ENCODE assay signal across 8 mouse cellular contexts in the genomic region with DNA sequence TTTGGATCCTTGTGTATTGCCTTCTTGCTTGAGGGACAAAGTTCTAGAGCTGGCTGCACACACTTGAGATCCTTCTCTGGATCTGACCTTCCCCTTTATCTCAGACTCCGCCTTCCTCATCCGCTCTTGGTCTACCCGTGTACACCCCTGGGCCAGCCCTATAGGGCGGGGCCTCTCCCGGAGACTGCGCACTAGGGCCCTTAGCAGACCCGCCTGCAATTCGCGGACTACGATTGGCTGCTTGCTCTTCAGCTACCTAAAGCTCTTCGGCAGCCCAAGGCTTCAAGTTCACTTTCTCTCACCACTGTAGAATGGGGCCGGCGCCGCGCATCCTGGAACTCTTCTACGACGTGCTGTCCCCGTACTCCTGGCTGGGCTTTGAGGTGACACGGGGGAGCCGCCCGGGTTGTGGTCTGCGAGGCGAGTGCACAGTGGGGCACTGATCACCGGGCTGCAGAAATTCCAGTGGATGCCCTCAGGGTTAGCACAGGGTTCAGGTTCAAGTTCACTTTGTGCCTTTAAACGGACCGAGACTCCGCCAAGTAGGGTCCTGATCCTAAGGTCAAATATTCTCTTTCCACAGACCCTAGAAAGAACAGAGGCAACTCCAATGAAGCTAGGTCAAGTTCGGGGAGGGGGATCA. TPM values are rescaled to one million over a fixed set of nuclear protein-coding genes. Genes with fewer than 3 reads are reported as not detected.
DNase-seq lines count a peak whose midpoint lies in the region; ATAC-seq lines count a peak whose summit lies in the region.

TSS of gene Gstk1 (plus strand) at position 225 of the 643 bp plus-strand sequence.

- DNase-seq in adrenal gland, adult (ENCODE audit: inconsistent age in 2 of 2, low spot score in 1 of 2): peak; percentile 88 to 94
- DNase-seq in embryo, embryonic 10 days (ENCODE audit: low spot score): peak; percentile 87
- DNase-seq in gastrocnemius, postnatal 10 days: peak; percentile 65
- DNase-seq in induced T-regulatory cell, adult 2 months (ENCODE audit: low read depth): peak; percentile 91
- DNase-seq in left cerebral cortex, adult 8-10 months (ENCODE audit: low spot score in 2 of 2): peak; percentile 28 to 63
- peak; percentile 48 to 66 for DNase-seq in right cerebral cortex, adult 2 months (ENCODE audit: low spot score in 2 of 2)
- peak; percentile 69 for DNase-seq in urinary bladder, postnatal 25 days (ENCODE audit: low spot score)

- ATAC-seq in megakaryocyte, adult 5-6 weeks (ENCODE audit: poor library complexity, severe bottlenecking): peak; percentile 99

RNA-seq across cellular contexts. Expression of gene Gstk1, which starts in this region (rescaled TPM):
- total RNA-seq in gastrocnemius, postnatal 10 days (2021): 10 to 100 TPM; 10.9 to 12.7 TPM
- 10 to 100 TPM; 11.3 to 13.8 (median 11.7) TPM for total RNA-seq in left cerebral cortex, adult 8-10 months (2022)
- 15.4 and 18.6 TPM in 2 replicates for total RNA-seq in megakaryocyte, adult 5-6 weeks (2015)
- 6.7 and 9.4 TPM in 2 replicates for total RNA-seq in megakaryocyte, adult 5-6 weeks (2017)

Comparison
In these comparisons a context has a peak if more than half of its experiments do, and no peak if none do; other contexts are left out.
1. Peak in every context shown above with its lines: DNase-seq and ATAC-seq.